Mouse (Mus musculus) forebrain, embryonic 11.5 days (tissue): ENCODE results near the gene Tesc. TPM values are rescaled to one million over a fixed set of nuclear protein-coding genes. Genes with fewer than 3 reads are reported as not detected.
A peak's percentile ranks its signal among the peaks of the same experiment; 100 is the strongest.

Experiments used
- ATAC-seq: fragments of 200-750 bp; cut with Nextera tagmentation; replicated peaks from 2 replicates; pipeline ENCODE4 v1.8.0; 2017; ENCODE audit warnings: moderate TSS enrichment; ENCODE audit not compliant: low FRiP score
- DNase-seq: peaks from one replicate; pipeline ENCODE4 v3.0.0-alpha.2; 2017; ENCODE audit warnings: low spot score
- H3K27ac ChIP-seq: fragments of 300-500 bp; sonication (generic); 2 replicates; pipeline ENCODE4 v1.5.1; 2014; ENCODE audit warnings: low read depth, low read length
- H3K27me3 ChIP-seq: fragments of 300-500 bp; sonication (generic); 2 replicates; pipeline ENCODE4 v1.6.1; 2014; ENCODE audit warnings: mild to moderate bottlenecking, low read length, mixed read lengths; ENCODE audit not compliant: control insufficient read depth, insufficient read depth
- H3K36me3 ChIP-seq: fragments of 300-500 bp; sonication (generic); 2 replicates; pipeline ENCODE4 v1.6.1; 2014; ENCODE audit warnings: mild to moderate bottlenecking, low read length, moderate library complexity, mixed read lengths; ENCODE audit not compliant: control insufficient read depth, insufficient read depth
- H3K4me1 ChIP-seq: fragments of 300-500 bp; sonication (generic); replicated peaks from 2 replicates; pipeline ENCODE4 v1.6.1; 2014; ENCODE audit warnings: low read length, mixed read lengths; ENCODE audit not compliant: control insufficient read depth, insufficient read depth
- H3K4me2 ChIP-seq: fragments of 300-500 bp; sonication (generic); 2 replicates; pipeline ENCODE4 v1.6.1; 2014; ENCODE audit warnings: low read depth, mild to moderate bottlenecking, low read length, moderate library complexity, mixed read lengths; ENCODE audit not compliant: severe bottlenecking
- H3K4me3 ChIP-seq: fragments of 300-500 bp; sonication (generic); 2 replicates; pipeline ENCODE4 v1.5.1; 2014; ENCODE audit warnings: low read depth, low read length
- H3K9ac ChIP-seq: fragments of 300-500 bp; sonication (generic); 2 replicates; pipeline ENCODE4 v1.6.1; 2014; ENCODE audit warnings: low read length
- H3K9me3 ChIP-seq: fragments of 300-500 bp; sonication (generic); 2 replicates; pipeline ENCODE4 v1.6.1; 2016; ENCODE audit warnings: low read length, mixed read lengths; ENCODE audit not compliant: control insufficient read depth
- WGBS: fragments of 180-500 bp; shearing (Covaris S2); extraction: QIAGEN DNeasy Blood & Tissue Kit; methylation state at CpG from one replicate; pipeline ENCODE4 v1.1.7; 2014; 5-methylcytosine and 5-hydroxymethylcytosine counted together
- polyA plus RNA-seq: library from polyadenylated mRNA; unstranded; fragments of >200 nt; fragmentation: Nextera tagmentation; extraction: Ambion mirVana; gene quantifications from 2 replicates; pipeline ENCODE4 v1.2.1, GENCODE M21; 2014

The Tesc gene
- polyA plus RNA-seq, 1 experiment from 2014 or later: 1.8 TPM

DNA sequence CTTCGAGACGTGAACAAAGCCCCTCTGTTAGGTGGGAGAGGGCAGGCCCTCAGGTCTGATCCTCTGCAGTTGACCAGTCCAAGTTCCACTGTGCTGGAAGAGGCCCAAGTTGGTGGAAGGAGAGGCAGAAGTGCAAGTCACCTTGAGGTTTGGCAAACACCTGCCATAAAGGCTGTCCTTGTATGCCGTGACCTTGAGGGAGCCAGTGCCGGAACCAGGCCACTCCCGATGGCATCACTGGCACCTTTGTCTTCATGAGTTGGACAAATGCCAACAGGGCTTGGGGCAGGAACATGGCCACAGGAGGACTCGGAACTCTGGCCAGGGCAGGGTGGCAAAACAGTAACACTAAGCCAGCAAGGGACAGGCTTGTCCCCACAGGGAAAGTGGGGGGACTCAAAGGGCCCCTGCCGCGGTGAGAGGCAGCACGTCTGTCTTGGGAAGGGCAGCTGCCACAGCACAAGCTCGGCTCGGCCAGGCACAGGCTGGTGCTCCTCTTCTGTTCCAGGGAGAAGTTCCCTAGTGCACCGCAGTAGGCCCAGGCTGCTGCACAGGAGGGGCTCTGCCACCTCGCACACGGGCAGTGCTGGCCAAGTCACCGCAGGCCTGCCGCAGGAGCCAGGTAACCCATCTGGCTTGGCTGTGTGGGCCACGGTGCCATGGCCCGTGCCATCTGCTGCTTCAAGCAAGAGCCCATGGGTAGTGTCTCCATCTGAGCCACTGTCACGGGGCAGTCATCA is 38.1 kb downstream of the Tesc start:
- Histone ChIP-seq H3K4me2 (no peak overlapping the region), H3K9ac (no peak overlapping the region), H3K9me3 (no peaks in the 10 kb centered on the region), H3K36me3 (no peaks in the 10 kb centered on the region; the same call in 1 of the 2 replicates), H3K27me3 (no peaks in the 10 kb centered on the region), H3K27ac (no peak overlapping the region), H3K4me1 (peaks cover 10% of the 10 kb centered on the region), H3K4me3 (no peak overlapping the region)
- ATAC-seq (no peak), DNase-seq (no peak)
- WGBS: 91% methylated on average over 18 of the region's 19 CpGs

DNA sequence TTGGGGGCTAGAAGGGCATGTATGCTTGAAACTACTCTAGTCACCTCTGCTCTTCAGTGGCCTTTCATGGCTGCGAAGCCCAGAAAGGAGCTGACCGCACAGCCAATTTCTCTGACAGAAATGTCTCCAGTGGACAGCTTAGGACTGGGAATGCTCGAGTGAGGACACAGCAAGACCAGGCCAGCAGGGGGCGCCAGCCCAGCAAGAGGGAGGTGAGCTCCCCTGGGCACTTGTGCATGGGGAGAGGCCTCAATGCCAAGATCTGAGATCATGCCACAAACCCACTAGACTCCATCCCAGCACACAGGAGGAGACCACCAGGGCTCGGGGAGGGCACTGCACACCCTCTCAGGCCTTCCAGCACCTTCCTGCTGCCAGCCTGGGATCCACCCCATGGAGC is 39.3 kb downstream of the Tesc start:
- no peak overlapping the region for H3K27ac ChIP-seq
- no peaks in the 10 kb centered on the region; the same call in 1 of the 2 replicates for H3K36me3 ChIP-seq
- no peak for ATAC-seq

DNA sequence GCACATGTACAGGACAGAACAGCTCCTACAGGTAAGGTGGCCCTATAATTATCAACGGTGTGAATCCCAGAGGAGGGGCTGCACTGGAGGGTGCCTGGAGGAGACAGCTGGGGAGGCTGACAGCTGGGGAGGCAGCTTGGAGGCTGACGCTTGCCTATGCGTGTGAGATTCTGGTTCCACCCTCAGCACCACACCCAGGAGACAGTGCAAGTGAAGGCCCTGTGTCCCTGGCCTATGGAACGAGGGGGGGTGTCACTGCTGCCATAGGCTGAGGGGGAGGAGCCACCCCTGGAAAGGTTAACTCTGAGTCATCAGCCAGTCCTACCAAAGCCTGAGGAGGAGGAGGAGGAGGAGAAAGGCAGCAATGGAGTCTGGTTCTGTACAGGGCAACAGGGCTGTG is 40.0 kb downstream of the Tesc start:
- no peak for ATAC-seq
- H3K36me3 ChIP-seq: no peaks in the 10 kb centered on the region; the same call in 1 of the 2 replicates

More for the DNA sequence above, 39.3 kb downstream of the Tesc start:
- WGBS: 66% methylated on average over 5 of the region's 5 CpGs
- H3K27me3 ChIP-seq: no peaks in the 10 kb centered on the region
- H3K9ac ChIP-seq: no peak overlapping the region
- H3K9me3 ChIP-seq: no peaks in the 10 kb centered on the region
- H3K4me2 ChIP-seq: no peak overlapping the region
- DNase-seq: peak; percentile 85
- H3K4me1 ChIP-seq: peaks cover 10% of the 10 kb centered on the region
- no peak overlapping the region for H3K4me3 ChIP-seq

DNA sequence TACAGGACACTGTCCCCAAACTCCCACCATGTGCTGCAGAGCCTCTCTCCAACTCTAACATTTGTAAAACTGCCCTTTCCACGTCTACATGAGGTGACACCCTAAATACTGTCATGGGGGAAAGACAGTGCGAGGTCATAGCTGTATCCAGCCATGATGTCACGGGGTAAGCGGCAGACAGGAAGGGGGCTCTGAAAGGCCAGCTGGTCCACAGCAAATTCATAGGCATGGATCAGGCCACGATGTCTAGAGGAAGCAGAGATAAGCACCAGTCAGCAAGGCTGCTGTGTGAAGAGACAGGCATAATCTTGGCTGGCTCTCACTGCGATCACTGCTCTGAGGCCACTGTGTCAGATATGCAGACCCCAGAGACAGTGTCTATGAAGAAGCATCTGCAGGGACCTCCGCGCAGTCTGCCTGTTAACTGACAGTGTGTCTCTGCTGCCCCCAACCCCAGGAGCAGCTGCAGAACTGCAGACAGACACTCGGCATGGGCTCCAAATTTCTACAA is 40.5 kb downstream of the Tesc start:
- Histone ChIP-seq H3K4me3 (no peak overlapping the region), H3K36me3 (no peaks in the 10 kb centered on the region; the same call in 1 of the 2 replicates), H3K4me2 (no peak overlapping the region), H3K27ac (no peak overlapping the region), H3K27me3 (no peaks in the 10 kb centered on the region), H3K4me1 (peaks cover 10% of the 10 kb centered on the region), H3K9me3 (no peaks in the 10 kb centered on the region), H3K9ac (no peak overlapping the region)
- ATAC-seq (no peak), DNase-seq (no peak)
- WGBS: 92% methylated on average over 9 of the region's 9 CpGs

More for the DNA sequence above, 40.0 kb downstream of the Tesc start:
- no peak for DNase-seq
- peaks cover 10% of the 10 kb centered on the region for H3K4me1 ChIP-seq
- no peaks in the 10 kb centered on the region for H3K27me3 ChIP-seq
- WGBS: 84% methylated on average over 4 of the region's 4 CpGs
- no peak overlapping the region for H3K9ac ChIP-seq
- H3K4me3 ChIP-seq: no peak overlapping the region
- H3K4me2 ChIP-seq: no peak overlapping the region
- no peaks in the 10 kb centered on the region for H3K9me3 ChIP-seq
- H3K27ac ChIP-seq: no peak overlapping the region

DNA sequence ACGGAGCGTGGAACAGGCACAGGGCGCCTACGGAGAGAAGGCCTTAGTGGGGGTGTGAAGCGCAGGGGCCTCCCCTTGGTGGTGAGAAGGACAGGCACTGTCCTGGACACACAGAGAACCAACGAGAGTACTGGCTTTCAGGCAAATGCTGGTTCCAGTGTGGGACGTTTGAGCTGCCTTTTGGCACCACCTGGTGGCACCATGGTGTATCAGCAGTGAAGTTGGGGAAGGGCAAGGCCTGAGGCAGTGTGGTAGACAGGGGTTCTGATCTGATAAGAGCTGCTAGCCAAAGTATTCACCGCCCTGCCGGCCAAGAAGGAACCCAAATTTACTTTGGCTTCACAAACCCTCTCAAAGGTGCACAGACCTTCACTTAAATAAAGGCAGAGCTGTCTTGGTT is 41.8 kb downstream of the Tesc start:
- H3K9me3 ChIP-seq: no peaks in the 10 kb centered on the region
- no peak overlapping the region for H3K9ac ChIP-seq
- peaks cover 8% of the 10 kb centered on the region; the same call in 1 of the 2 replicates for H3K4me1 ChIP-seq
- H3K27ac ChIP-seq: no peak overlapping the region
- peak; percentile 83 for DNase-seq
- H3K4me2 ChIP-seq: no peak overlapping the region
- H3K36me3 ChIP-seq: no peaks in the 10 kb centered on the region; the same call in 1 of the 2 replicates
- no peaks in the 10 kb centered on the region for H3K27me3 ChIP-seq
- 50% methylated on average over 9 of the region's 9 CpGs for whole genome bisulfite sequencing
- no peak overlapping the region for H3K4me3 ChIP-seq
- peak; percentile 62; the same call in 1 of the 2 replicates for ATAC-seq

DNA sequence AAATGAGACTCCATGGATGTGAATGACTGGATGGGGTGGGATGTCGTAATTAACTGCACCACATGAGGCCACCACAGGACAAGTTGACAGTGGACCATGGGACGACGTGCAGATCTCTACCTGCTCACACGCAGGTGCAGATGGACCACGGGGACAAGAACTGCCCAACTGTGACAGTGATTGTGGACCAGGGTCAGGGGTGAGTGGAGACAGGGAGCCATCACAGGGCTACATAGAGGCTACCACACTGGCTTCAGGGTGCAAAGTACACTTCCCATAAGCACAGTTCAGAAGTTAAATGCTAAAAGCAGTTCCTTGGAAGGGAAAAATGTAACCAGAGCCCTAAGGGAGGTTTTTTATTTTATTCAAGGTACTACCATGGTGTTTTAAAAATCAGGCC is 44.2 kb downstream of the Tesc start:
- no peak overlapping the region for H3K4me2 ChIP-seq
- H3K4me1 ChIP-seq: 0 out of 2 replicates have a peak, but pooled peaks cover 2% of the 10 kb centered on the region
- peaks cover 4% of the 10 kb centered on the region; the same call in 1 of the 2 replicates for H3K36me3 ChIP-seq
- no peak overlapping the region for H3K4me3 ChIP-seq
- no peaks in the 10 kb centered on the region for H3K9me3 ChIP-seq
- no peak overlapping the region for H3K27ac ChIP-seq
- no peak for DNase-seq
- H3K27me3 ChIP-seq: no peaks in the 10 kb centered on the region
- ATAC-seq: no peak
- 69% methylated on average over 5 of the region's 5 CpGs for WGBS
- no peak overlapping the region for H3K9ac ChIP-seq

DNA sequence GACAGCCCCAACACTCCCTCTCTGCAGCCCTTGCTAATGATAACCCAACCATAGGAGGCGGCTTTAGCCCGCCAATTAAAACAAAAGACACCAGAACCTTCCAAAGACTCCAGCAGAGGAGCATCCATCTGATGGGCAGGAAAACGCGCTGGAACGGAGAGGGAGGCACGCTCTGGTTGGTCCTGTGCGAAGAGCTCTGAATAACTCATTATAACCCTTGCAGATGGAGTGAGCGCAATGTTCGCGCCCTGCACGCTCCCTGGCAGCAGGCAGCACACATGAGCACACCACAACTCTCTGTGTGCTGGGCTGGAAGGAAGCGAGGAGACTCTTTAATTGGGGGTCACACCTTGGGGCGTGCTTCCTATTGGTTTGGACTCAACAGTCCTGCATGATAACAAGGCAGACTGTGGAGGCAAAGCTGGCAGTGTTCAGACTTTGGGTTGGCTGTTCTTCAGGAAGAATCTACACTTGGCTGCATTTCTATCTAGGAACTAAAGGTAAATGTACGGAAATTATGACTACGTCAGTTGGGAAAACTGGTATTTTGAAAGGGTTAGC is 45.8 kb downstream of the Tesc start:
- no peaks in the 10 kb centered on the region for H3K27me3 ChIP-seq
- ATAC-seq: peak; percentile 59; the same call in 1 of the 2 replicates
- peaks cover 4% of the 10 kb centered on the region; the same call in 1 of the 2 replicates for H3K36me3 ChIP-seq
- 75% methylated on average over 15 of the region's 15 CpGs for WGBS
- 0 out of 2 replicates have a peak, but pooled peaks cover 2% of the 10 kb centered on the region for H3K4me1 ChIP-seq
- H3K27ac ChIP-seq: no peak overlapping the region
- no peak for DNase-seq
- H3K4me2 ChIP-seq: no peak overlapping the region
- no peak overlapping the region; the same call in 1 of the 2 replicates for H3K9ac ChIP-seq
- no peaks in the 10 kb centered on the region for H3K9me3 ChIP-seq
- H3K4me3 ChIP-seq: no peak overlapping the region

DNA sequence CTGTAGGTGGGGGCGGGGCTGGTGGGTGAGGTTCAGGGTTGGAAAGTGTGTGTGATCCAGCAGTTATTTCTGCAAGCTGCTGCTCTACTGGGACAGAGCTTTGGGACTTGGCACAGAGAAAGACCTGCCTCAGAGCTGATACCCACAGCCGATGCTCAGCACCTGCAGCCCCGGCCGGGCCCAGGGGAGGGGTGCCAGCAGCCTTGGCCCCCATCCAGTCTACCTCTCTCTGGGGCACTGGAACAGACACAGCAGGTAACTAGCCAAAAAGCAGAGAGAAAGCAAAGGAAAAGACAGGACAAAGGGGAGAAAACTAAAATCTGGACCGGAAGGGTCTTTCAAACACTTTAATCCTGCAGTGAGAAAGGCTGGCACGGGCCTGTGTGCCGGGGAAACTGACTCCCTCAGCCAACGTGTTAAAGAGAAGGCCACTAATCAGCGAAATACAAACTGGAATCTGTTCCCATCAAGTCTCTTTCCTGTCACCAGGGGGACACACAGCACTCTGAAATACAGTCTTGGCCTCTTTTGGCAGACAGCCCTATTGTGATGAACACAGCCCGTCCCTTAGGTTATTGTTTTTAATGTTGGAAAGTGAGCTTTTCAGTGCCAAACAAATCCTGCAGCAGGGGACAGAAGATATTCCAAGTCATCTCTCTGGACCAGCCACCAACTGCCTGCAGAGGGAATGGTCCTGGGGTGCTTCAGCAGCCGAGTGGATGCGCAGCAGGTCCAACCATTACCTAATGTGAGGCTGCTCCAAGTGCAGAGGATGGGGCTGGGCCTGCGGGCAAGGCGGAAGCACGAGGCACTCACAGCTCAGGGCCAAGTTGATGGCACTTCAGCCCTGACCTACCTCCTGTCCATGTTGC is 49.4 kb downstream of the Tesc start:
- Histone ChIP-seq H3K4me1 (peaks cover 16% of the 10 kb centered on the region; the same call in 1 of the 2 replicates), H3K9ac (no peak overlapping the region), H3K4me2 (no peak overlapping the region), H3K36me3 (peaks cover 4% of the 10 kb centered on the region; the same call in 1 of the 2 replicates), H3K27ac (no peak overlapping the region), H3K4me3 (no peak overlapping the region), H3K27me3 (no peaks in the 10 kb centered on the region), H3K9me3 (no peaks in the 10 kb centered on the region)
- WGBS: 88% methylated on average over 15 of the region's 15 CpGs
- no peak for DNase-seq
- ATAC-seq: no peak
